Mouse (Mus musculus) heart, adult 2 months (tissue): ENCODE data around the gene Olfr325.

Experiments
- CTCF ChIP-seq: fragments of 200-600 bp; IDR thresholded peaks from 2 replicates; pipeline ENCODE4 v1.8.1; 2022; ENCODE audit warnings: antibody characterized with exemption, mild to moderate bottlenecking, moderate library complexity
- EP300 ChIP-seq: fragments of 200-500 bp; IDR thresholded peaks from 2 replicates; pipeline ENCODE4 v1.6.1; 2011; ENCODE audit warnings: low read depth, low read length, control low read depth; ENCODE audit not compliant: insufficient read depth

DNA sequence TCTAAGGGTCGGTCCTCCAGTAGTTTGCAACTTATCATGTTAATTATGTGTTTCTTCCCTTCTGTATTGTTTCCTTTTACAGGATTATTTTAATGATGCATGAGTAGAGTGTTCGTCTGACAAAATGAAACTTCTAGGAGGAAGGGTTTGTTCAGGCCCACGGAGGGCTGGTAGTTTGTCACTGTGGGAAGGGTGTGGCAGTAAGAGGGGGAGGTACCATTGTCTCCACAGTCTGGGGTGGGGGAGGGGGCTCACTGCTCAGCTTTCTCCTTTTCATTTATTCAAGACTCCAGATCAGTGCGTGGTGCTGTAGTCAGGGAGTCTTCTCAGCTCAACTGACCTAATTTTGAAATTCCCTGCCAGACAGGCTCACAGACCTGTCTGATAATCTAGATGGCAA, 48.6 kb downstream of the Olfr325 start:
- TF ChIP-seq CTCF (no peak), EP300 (no peak)
